Mouse (Mus musculus) neutrophil, adult 5-6 weeks (primary cell): Measurements from ENCODE around the gene Mta1. TPM values are rescaled to one million over a fixed set of nuclear protein-coding genes. Genes with fewer than 3 reads are reported as not detected.

Source experiments
- ATAC-seq: fragments of 151-379, 151-347 bp; 2 replicates; pipeline ENCODE4 v1.8.0; 2017; ENCODE audit warnings: mild to moderate bottlenecking, moderate TSS enrichment; ENCODE audit not compliant: insufficient number of reproducible peaks, poor library complexity, low FRiP score, severe bottlenecking; ENCODE audit errors: extremely low read depth
- total RNA-seq: library from RNA; stranded (forward); fragments of 200-1000 nt; gene quantifications from 2 replicates; pipeline ENCODE4 v1.2.3, GENCODE M21; 2017

Gene Mta1
- total RNA-seq, 1 experiment from 2014 or later, result 17.7 TPM

GRCm38 (mm10) chr12:113157002-113157401 is 58.9 kb downstream of the Mta1 start:
- no peak for ATAC-seq

- no peak for ATAC-seq
These were observed 59.4 kb downstream of the Mta1 start for GRCm38 (mm10) chr12:113157521-113157920.

GRCm38 (mm10) chr12:113157971-113158370 is 59.9 kb downstream of the Mta1 start:
- ATAC-seq, result no peak

- no peak for ATAC-seq
These were observed 65.5 kb downstream of the Mta1 start for GRCm38 (mm10) chr12:113163561-113164006.

- ATAC-seq, result peak; percentile 84
These were observed 70.0 kb downstream of the Mta1 start for GRCm38 (mm10) chr12:113168031-113168536.

GRCm38 (mm10) chr12:113176960-113177725 is 79.1 kb downstream of the Mta1 start:
- no peak for ATAC-seq

GRCm38 (mm10) chr12:113181020-113181419 is 82.9 kb downstream of the Mta1 start:
- ATAC-seq, result no peak

- no peak for ATAC-seq
These were observed 86.9 kb downstream of the Mta1 start for GRCm38 (mm10) chr12:113184945-113185344.

- ATAC-seq, result no peak
These were observed 87.6 kb downstream of the Mta1 start, which contains the start of gene Tmem121 for GRCm38 (mm10) chr12:113185442-113186291. Tmem121 (plus strand) TSS chr12:113185930.

GRCm38 (mm10) chr12:113186326-113187010 is 88.4 kb downstream of the Mta1 start:
- ATAC-seq, result no peak

Other genes with a start within 250 kb of the Mta1 start
- 40.9 and 41.1 TPM in 2 replicates for gene Gpr132, start 230.1 kb upstream of the Mta1 start, total RNA-seq
- gene Jag2, start 168.5 kb upstream of the Mta1 start, total RNA-seq, result 0.70 and 0.86 TPM in 2 replicates
- 4.2 and 4.7 TPM in 2 replicates for gene Nudt14, start 156.2 kb upstream of the Mta1 start, total RNA-seq
- 6.1 and 7.2 TPM in 2 replicates for gene Btbd6, start 121.8 kb upstream of the Mta1 start, total RNA-seq
- gene Brf1, start 97.6 kb upstream of the Mta1 start, total RNA-seq, result 104 and 124 TPM in 2 replicates
- 17.2 and 23.0 TPM in 2 replicates for gene Pacs2, start 83.8 kb upstream of the Mta1 start, total RNA-seq
- gene Tex22, start 23.8 kb upstream of the Mta1 start, total RNA-seq, result 0.81 and 2.5 TPM in 2 replicates
- 0.70 and 1.2 TPM in 2 replicates for gene Crip2, start 42.0 kb downstream of the Mta1 start, total RNA-seq
- gene Crip1, start 48.0 kb downstream of the Mta1 start, total RNA-seq, result 361 and 448 TPM in 2 replicates
- gene Tedc1, start 58.1 kb downstream of the Mta1 start, total RNA-seq, result 3.8 and 7.9 TPM in 2 replicates
- not detected in 2 replicates for gene Tmem121, start 87.7 kb downstream of the Mta1 start, total RNA-seq